Mouse (Mus musculus): ENCODE results near the gene Olfr573-ps1.

Olfr573-ps1 gene

GRCm38 (mm10) chr7:102942475-102942874 lies at the start of gene Olfr573-ps1:
Olfr573-ps1 (minus strand) TSS chr7:102942575.
- no peak for DNase-seq

GRCm38 (mm10) chr7:102989224-102989623 lies 46.8 kb upstream of the Olfr573-ps1 start, which contains the start of gene Olfr578:
Olfr578 (minus strand) TSS chr7:102989324.
- no peak for DNase-seq

GRCm38 (mm10) chr7:102975843-102976242 lies 33.5 kb upstream of the Olfr573-ps1 start, which contains the start of gene Olfr577:
Olfr577 (minus strand) TSS chr7:102975943.
- no peak for DNase-seq

- no peak for DNase-seq
Observed at GRCm38 (mm10) chr7:102974399-102974798, 32.0 kb upstream of the Olfr573-ps1 start.

GRCm38 (mm10) chr7:102962360-102962759 lies 20.0 kb upstream of the Olfr573-ps1 start, which contains the start of gene Olfr576:
Olfr576 (plus strand) TSS chr7:102962660.
- no peak for DNase-seq

- DNase-seq, result no peak
Observed at GRCm38 (mm10) chr7:102958593-102958992, 16.2 kb upstream of the Olfr573-ps1 start, which contains the start of gene Olfr575. Olfr575 (minus strand) TSS chr7:102958775.

GRCm38 (mm10) chr7:102958137-102958536 lies 15.8 kb upstream of the Olfr573-ps1 start:
- DNase-seq, result no peak

GRCm38 (mm10) chr7:102950732-102951131 lies 8.4 kb upstream of the Olfr573-ps1 start:
- no peak for DNase-seq

- no peak for DNase-seq
Observed at GRCm38 (mm10) chr7:102948167-102948566, 5.8 kb upstream of the Olfr573-ps1 start, which contains the start of gene Olfr574. Olfr574 (plus strand) TSS chr7:102948467.

GRCm38 (mm10) chr7:102943417-102943816 lies 1.0 kb upstream of the Olfr573-ps1 start:
- no peak for DNase-seq

- no peak for DNase-seq
Observed at GRCm38 (mm10) chr7:102927105-102927504, 15.3 kb downstream of the Olfr573-ps1 start.

GRCm38 (mm10) chr7:102924109-102924508 lies 18.3 kb downstream of the Olfr573-ps1 start, which contains the start of gene Olfr572:
Olfr572 (plus strand) TSS chr7:102924409.
- DNase-seq, result no peak

GRCm38 (mm10) chr7:102919632-102920031 lies 22.7 kb downstream of the Olfr573-ps1 start:
- DNase-seq, result no peak

GRCm38 (mm10) chr7:102917032-102917875 lies 25.1 kb downstream of the Olfr573-ps1 start, which contains the start of gene Olfr571:
Olfr571 (minus strand) TSS chr7:102917536.
- DNase-seq, result no peak

- no peak for DNase-seq
Observed at GRCm38 (mm10) chr7:102916405-102916804, 26.0 kb downstream of the Olfr573-ps1 start.

- DNase-seq, result no peak
Observed at GRCm38 (mm10) chr7:102915261-102915660, 27.1 kb downstream of the Olfr573-ps1 start.

Data from kidney, adult 11 months (tissue).